Mouse (Mus musculus) liver, embryonic 14.5 days (tissue): Measurements from ENCODE around the gene Ergic1. TPM values are rescaled to one million over a fixed set of nuclear protein-coding genes. Genes with fewer than 3 reads are reported as not detected.

Experiments
- ATAC-seq: fragments of 200-750 bp; cut with Nextera tagmentation; 2 replicates; pipeline ENCODE4 v1.8.0; 2017; ENCODE audit warnings: moderate number of reproducible peaks, mild to moderate bottlenecking, moderate library complexity; ENCODE audit not compliant: insufficient read depth
- DNase-seq, 3 experiments: peaks; one replicate each; pipeline ENCODE4 v3.0.0-alpha.2; 2012 to 2013; ENCODE audit warnings: low read depth in 3 of 3, low spot score in 3 of 3
- H3K27ac ChIP-seq: fragments of 300-500 bp; sonication (generic); 2 replicates; pipeline ENCODE4 v1.5.1; 2014; ENCODE audit warnings: moderate library complexity, mild to moderate bottlenecking, control low read depth, inconsistent platforms
- H3K27me3 ChIP-seq: fragments of 300-500 bp; sonication (generic); 2 replicates; pipeline ENCODE4 v1.6.1; 2014; ENCODE audit warnings: mild to moderate bottlenecking, low read length, moderate library complexity; ENCODE audit not compliant: control insufficient read depth, insufficient read depth
- H3K36me3 ChIP-seq: fragments of 300-500 bp; sonication (generic); replicated peaks from 2 replicates; pipeline ENCODE4 v1.6.1; 2014; ENCODE audit warnings: low read depth; ENCODE audit not compliant: control insufficient read depth, insufficient read depth
- H3K4me1 ChIP-seq, 2 experiments: fragments of 200-500 bp in 1 of 2; fragments of 300-500 bp in 1 of 2; sonication (generic) in 1 of 2; replicated peaks; 2 replicates each; pipeline ENCODE4 v1.6.1; 2012 to 2014; ENCODE audit warnings: antibody characterized with exemption in 1 of 2, inconsistent platforms in 1 of 2, low read length in 1 of 2; ENCODE audit not compliant: control insufficient read depth in 2 of 2, insufficient read depth in 2 of 2
- H3K4me2 ChIP-seq: fragments of 300-500 bp; sonication (generic); 2 replicates; pipeline ENCODE4 v1.6.1; 2014; ENCODE audit warnings: low read depth, mild to moderate bottlenecking, control low read depth, moderate library complexity
- H3K4me3 ChIP-seq, 2 experiments: fragments of 200-500 bp in 1 of 2; fragments of 300-500 bp in 1 of 2; sonication (generic) in 1 of 2; 2 replicates each; pipeline ENCODE4 v1.5.1; 2012 to 2014; ENCODE audit warnings: low read depth in 2 of 2, low read length in 2 of 2, mild to moderate bottlenecking in 2 of 2, control low read depth in 1 of 2, inconsistent platforms in 1 of 2, moderate library complexity in 1 of 2; ENCODE audit not compliant: insufficient read depth in 1 of 2
- H3K9ac ChIP-seq: fragments of 300-500 bp; sonication (generic); replicated peaks from 2 replicates; pipeline ENCODE4 v1.6.1; 2014; ENCODE audit warnings: mild to moderate bottlenecking, control low read depth, moderate library complexity
- H3K9me3 ChIP-seq: fragments of 300-500 bp; sonication (generic); 2 replicates; pipeline ENCODE4 v1.6.1; 2016; ENCODE audit warnings: low read length, mixed read lengths; ENCODE audit not compliant: control insufficient read depth
- CTCF ChIP-seq: IDR thresholded peaks from 2 replicates; pipeline ENCODE4 v1.5.1; 2016; ENCODE audit warnings: antibody characterized with exemption, low read depth, control low read depth
- EP300 ChIP-seq: IDR thresholded peaks from 2 replicates; pipeline ENCODE4 v1.6.1; 2016; ENCODE audit warnings: antibody characterized with exemption, low read depth
- WGBS: fragments of 180-500 bp; shearing (Covaris S2); extraction: QIAGEN DNeasy Blood & Tissue Kit; methylation state at CpG from one replicate; pipeline ENCODE4 v1.1.7; 2014; ENCODE audit not compliant: insufficient replicate concordance; 5-methylcytosine and 5-hydroxymethylcytosine counted together
- polyA plus RNA-seq, 2 experiments: library from polyadenylated mRNA; depleted of rRNA in 1 of 2; stranded (reverse) in 1 of 2; unstranded in 1 of 2; fragments of >200 nt; fragmentation: Nextera tagmentation in 1 of 2; extraction: Ambion mirVana in 1 of 2; gene quantifications; 2 replicates each; pipeline versions ENCODE4 v1.2.1 to v1.2.3; 2012 to 2014

Gene Ergic1
- polyA plus RNA-seq, 2 experiments: 26.0 to 33.4 TPM

DNA sequence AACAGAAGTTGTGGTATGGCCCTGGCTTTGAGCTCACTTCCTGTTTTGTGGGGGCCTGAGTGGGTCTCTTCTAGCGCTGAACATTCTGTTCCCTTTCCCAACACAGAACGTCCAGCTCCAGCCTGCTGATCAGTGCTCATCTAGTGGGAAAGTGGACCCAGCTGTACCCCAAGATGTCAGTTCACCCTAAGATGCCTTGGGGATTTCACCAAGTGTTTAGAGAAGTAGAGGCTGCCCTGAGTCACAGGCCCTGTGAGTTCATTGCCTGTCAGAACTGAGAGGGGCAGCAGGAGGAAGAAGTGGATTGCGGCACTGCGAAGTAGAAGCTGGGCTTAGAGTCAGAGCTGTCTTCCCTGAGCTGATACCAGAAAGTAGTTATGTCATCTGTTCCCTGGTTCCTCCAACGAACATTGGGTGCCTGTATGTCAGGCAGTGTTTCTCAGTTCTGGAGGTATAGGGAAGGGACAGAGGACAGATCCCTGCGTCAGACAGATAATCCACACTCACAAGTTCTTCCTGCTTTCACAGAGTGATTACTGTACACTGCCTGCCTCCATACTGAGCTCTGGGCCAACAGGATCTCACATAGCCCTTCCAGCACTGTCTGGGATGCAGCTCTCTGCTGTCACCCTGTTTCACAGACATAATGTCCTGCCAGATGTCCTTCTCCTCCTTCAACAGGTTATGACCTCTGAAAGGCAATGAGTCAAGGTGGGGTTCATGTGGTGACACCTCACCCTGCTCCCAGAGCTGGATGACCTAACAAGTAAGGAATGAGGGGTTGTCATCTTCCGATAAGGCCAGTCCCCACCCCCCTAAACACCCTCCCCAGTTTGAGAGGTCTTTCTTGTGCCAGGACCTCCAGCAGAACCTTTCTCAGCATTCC is 25.8 kb upstream of the Ergic1 start:
- peak; percentile 52 for ATAC-seq

DNA sequence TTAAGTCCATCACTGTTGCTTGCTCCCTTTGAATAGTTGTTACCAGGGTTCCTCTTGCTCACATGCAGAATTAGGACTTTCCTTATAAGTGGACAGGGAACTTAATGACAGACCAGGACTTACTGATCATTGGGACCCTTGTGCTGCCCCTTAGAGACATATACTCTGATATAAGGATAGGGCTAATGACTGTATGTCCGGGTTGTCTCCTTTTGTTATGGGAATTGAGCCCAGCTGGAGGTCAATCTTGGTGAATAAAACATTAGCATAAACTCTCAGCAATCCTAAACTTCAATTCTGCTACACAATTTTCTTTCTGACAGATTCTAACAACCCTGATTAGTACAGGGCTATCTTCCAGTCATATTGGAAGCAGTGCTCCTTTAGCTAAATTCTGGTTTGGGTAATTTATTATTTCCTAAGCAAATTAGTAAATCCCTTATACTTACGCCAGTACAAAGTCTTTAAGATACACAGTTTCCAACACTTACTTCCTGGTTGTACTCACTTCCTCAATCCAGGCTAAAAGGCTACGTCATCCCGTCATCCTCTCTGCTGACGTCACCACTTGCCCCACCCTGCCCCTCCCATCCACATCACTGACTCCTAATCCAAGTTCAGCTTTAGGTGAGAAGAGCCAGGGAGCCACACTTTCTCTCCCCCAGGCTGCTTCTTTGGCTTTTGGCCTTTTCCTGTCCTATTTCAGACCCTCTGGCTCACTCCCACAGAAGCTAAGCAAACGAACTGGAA is 23.4 kb upstream of the Ergic1 start:
- Histone ChIP-seq H3K27me3 (no peaks in the 10 kb centered on the region), H3K9ac (peak overlapping the region; percentile 39; the same call in 1 of the 2 replicates), H3K36me3 (no peaks in the 10 kb centered on the region), H3K4me1 (peaks cover 32 to 40% of the 10 kb centered on the region in 2 experiments), H3K4me2 (peak overlapping the region; percentile 54), H3K9me3 (no peaks in the 10 kb centered on the region), H3K27ac (peak overlapping the region; percentile 38), H3K4me3 (no peak overlapping the region)
- ATAC-seq (peak; percentile 59), DNase-seq (peak; percentile 59 to 86 (median 69))
- TF ChIP-seq EP300: no peak
- TF ChIP-seq CTCF: no peak
- WGBS: 20% methylated on average over 6 of the region's 6 CpGs

More for the DNA sequence above, 25.8 kb upstream of the Ergic1 start:
- Histone ChIP-seq H3K27me3 (no peaks in the 10 kb centered on the region), H3K9ac (peak overlapping the region; percentile 47), H3K36me3 (no peaks in the 10 kb centered on the region), H3K9me3 (no peaks in the 10 kb centered on the region), H3K27ac (peak overlapping the region; percentile 36), H3K4me3 (no peak overlapping the region), H3K4me1 (peaks cover 32 to 47% of the 10 kb centered on the region in 2 experiments), H3K4me2 (peak overlapping the region; percentile 37)
- no peak for DNase-seq
- WGBS: 24% methylated on average over 7 of the region's 7 CpGs
- TF ChIP-seq CTCF (no peak), EP300 (no peak)

GRCm38 (mm10) chr17:26540083-26540482 is 21.2 kb upstream of the Ergic1 start:
- Histone ChIP-seq H3K9ac (no peak overlapping the region), H3K9me3 (no peaks in the 10 kb centered on the region), H3K4me2 (no peak overlapping the region), H3K27ac (no peak overlapping the region), H3K27me3 (no peaks in the 10 kb centered on the region), H3K36me3 (no peaks in the 10 kb centered on the region), H3K4me1 (peaks cover 21 to 28% of the 10 kb centered on the region in 2 experiments), H3K4me3 (no peak overlapping the region)
- no peak for ATAC-seq
- 71% methylated on average over 5 of the region's 5 CpGs for WGBS
- no peak for DNase-seq
- no peak for TF ChIP-seq EP300

DNA sequence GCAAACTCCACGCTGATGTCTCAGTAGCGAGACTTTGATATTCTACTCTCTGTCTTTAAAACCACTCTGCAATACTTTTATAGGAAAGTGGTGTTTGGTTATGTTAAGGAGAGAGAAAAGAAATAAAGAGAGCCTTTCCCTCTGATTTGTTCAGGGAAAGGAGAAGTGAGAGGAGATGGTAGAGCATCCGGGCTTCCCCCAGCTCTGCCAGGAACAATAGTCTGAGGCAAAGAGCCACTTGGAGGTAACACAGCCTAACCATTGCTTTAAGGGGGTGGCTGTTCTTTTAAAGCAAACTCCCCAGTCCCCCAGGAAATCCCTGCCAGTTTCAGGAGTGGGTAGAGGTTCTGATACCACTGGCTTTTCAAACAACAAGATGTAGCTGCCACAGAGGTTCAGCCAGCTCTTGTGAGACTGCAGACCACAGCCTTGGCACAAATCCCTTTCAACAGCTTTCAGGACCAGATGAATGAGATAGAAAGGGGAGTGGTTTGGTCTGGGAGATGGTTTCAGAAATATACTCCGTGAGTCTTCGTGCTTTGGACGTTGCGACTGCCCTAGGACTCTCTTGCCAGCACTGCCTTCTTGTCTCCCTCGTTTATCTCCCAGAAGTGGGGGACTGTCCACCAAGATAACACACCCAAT is 16.8 kb upstream of the Ergic1 start:
- DNase-seq (no peak), ATAC-seq (no peak)
- Histone ChIP-seq H3K27me3 (no peaks in the 10 kb centered on the region; the same call in none of the 2 replicates), H3K9ac (no peak overlapping the region), H3K9me3 (no peaks in the 10 kb centered on the region), H3K4me2 (no peak overlapping the region), H3K4me1 (peaks cover 0 to 11% of the 10 kb centered on the region in 2 experiments; a peak in 2 of 4 replicates), H3K4me3 (no peak overlapping the region), H3K36me3 (no peaks in the 10 kb centered on the region), H3K27ac (no peak overlapping the region)
- no peak for TF ChIP-seq CTCF
- no peak for TF ChIP-seq EP300
- WGBS: 44% methylated on average over 8 of the region's 8 CpGs
